Mouse (Mus musculus): Measurements from ENCODE around the gene Pym1.
"Not testable (repeated sequence)": the region's sequence is repeated elsewhere in the genome, so short reads cannot be mapped to it uniquely, and the experiment has no call there.

Pym1 gene

GRCm38 (mm10) chr10:128747646-128748251, at the start of gene Pym1:
Gene Pym1 (plus strand): TSS chr10:128747889.
- DNase-seq (ENCODE audit: low spot score): peak; percentile 88

DNA sequence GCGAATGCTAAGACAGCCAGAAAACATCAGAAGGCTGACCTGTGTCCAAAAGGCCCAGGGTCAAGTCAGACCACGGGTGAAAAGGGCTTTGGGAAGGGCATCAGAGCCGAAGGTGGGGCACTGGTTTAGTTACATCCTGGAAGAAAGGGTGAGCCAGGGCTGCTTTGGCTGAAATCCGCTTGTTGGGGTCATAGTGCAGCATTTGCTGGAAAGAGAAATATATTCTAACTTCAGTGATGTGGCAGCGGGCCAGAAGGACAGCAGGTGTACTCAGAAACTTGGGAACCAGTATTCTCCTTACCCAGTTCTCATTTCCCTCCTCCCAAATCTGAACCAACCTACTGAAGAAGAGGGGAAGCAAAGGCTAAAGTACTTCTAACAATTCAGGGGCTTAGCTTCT, 48.7 kb upstream of the Pym1 start:
- no peak for DNase-seq (ENCODE audit: low spot score)

DNA sequence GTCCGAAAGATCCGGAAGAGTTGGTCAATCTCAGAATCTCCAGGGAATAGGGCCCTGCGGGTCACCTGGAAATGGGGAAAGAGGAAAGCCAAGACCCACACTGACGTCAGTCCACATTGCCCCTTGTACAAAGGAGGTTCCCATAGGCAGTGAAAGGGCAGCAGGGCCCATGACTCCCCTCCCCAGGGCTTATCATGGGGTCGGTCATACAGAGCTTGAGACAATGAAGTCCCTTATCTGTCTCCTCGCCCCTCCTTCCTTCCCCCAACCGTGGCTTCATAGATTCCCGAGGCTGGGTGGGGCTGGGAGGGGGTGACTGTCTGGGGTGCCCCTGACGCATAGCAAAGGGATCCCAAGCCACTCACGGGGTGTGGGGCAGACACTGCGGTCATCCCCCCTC, 48.1 kb upstream of the Pym1 start:
- no peak for DNase-seq (ENCODE audit: low spot score)

- DNase-seq (ENCODE audit: low spot score): no peak
Observed at GRCm38 (mm10) chr10:128700712-128701111, 47.0 kb upstream of the Pym1 start.

DNA sequence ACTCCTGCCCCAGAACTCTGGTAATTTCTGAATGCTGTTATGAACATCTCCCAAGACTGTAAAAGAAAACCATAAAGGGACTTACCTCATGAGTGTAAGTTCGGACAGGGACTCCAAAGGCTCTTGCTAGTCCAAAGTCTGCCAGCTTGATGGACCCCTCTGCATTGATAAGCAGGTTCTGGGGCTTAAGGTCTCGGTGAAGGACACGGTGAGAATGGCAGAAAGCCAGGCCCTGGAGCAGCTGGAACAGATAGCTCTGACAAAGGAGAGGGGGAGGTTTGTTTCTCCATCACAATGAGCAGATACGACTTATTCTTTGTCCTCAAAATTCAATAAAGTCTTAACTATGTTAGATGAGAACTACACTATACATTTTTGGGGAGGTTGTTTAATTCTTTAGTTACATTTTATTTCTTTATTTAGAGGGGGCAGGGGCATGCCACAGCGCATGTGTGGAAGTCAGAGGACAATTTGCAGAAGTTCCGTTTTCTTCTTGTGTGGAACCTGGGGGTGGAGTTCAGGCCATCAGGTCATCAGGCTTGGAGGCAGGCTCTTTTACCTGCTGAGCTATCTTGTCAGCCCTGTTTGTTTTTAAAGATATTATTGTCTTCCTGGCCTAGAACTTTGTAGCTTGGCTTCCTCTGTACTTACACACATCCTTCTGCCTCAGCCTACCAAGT, 45.2 kb upstream of the Pym1 start:
- peak; percentile 31 for DNase-seq (ENCODE audit: low spot score)

DNA sequence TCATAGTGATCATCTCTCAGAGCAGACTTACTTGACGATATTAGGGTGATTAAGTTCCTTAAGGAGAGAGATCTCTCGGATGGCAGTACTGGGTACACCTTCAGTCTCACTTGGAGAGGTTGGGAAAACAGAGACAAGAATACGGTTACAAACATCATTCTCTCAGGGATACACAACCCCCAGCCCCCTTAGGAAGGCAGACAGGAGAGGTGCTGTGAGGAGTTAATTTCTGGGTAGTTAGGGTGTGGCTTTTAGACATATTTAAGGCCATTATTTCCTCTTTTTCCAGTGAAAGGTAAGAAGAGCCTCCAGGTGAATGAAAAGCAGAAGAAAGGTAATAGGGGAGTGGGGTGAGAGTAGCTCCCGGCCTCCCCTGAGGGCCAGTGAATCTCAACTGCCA, 43.8 kb upstream of the Pym1 start, which contains the start of gene Pmel:
TSS of gene Pmel (plus strand) at position 301 of the 400 bp plus-strand sequence.
- no peak for DNase-seq (ENCODE audit: low spot score)

GRCm38 (mm10) chr10:128704491-128705316, 43.0 kb upstream of the Pym1 start, which contains the start of gene Cdk2:
Gene Cdk2 (minus strand): TSS chr10:128705031.
- peak; percentile 95 for DNase-seq (ENCODE audit: low spot score)

- DNase-seq (ENCODE audit: low spot score): no peak
Observed at GRCm38 (mm10) chr10:128705317-128705693, 42.4 kb upstream of the Pym1 start.

- not testable (repeated sequence) for DNase-seq (ENCODE audit: low spot score)
Observed at GRCm38 (mm10) chr10:128711318-128711717, 36.4 kb upstream of the Pym1 start.

- DNase-seq (ENCODE audit: low spot score): no peak
Observed at GRCm38 (mm10) chr10:128715559-128716537, 31.8 kb upstream of the Pym1 start.

DNA sequence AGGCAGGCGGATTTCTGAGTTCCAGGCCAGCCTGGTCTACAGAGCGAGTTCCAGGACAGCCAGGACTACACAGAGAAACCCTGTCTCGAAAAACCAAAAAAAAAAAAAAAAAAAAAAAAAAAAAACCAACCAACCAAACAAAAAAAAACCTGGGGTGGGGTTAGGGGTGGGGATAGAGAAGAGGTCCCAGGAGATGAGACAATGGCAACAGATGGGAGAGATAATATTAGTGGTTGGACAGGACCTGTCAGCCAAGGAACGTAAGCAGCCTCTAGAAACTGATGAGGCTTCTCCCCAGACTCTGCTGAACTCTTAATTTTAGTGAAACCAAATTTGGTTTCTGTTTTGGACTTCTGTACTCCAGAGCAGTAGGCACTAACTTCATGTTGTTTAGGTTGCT, 22.2 kb upstream of the Pym1 start:
- not testable (repeated sequence) for DNase-seq (ENCODE audit: low spot score)

- no peak for DNase-seq (ENCODE audit: low spot score)
Observed at GRCm38 (mm10) chr10:128728059-128728458, 19.6 kb upstream of the Pym1 start.

- peak; percentile 35 for DNase-seq (ENCODE audit: low spot score)
Observed at GRCm38 (mm10) chr10:128731002-128731433, 16.7 kb upstream of the Pym1 start.

DNA sequence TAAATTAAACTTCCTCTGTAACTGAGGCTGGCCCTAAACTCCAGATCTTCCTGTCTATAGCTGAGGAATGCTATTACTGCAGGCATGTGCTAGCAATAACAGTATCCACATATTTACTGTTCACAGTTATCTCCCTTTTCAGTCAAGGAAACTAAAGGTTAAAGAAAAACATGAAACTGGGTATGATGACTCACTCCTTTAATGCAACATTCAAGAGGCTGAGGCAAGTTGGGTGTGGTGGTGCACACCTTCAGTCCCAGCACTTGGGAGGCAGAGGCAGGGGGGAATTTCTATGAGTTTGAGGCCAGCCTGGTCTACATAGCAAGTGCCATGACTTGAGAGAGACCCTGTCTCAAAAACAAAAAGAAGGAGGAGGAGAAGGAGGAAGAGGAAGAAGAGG, 15.7 kb upstream of the Pym1 start:
- DNase-seq (ENCODE audit: low spot score): no peak

- DNase-seq (ENCODE audit: low spot score): peak; percentile 29
Observed at GRCm38 (mm10) chr10:128737435-128737834, 10.3 kb upstream of the Pym1 start.

DNA sequence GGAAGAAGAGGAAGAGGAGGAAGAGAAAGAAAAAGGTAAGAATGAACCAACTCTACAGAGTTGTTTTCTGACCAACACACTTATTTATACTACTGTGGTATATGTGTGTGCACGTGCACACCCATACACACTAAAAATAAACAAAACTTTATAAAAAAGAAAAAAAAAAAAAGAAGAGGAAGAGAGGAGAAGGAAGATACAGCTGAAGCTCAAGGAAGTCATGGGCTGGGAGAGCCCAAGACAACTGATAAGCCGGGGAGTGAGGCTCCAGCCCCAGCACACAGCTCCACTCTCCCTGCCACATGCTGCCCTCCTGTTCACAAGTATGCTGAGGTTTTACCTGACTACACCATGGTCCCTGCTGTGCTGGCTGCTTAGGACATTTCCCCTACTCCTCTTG, 7.4 kb upstream of the Pym1 start:
- DNase-seq (ENCODE audit: low spot score): no peak

- no peak for DNase-seq (ENCODE audit: low spot score)
Observed at GRCm38 (mm10) chr10:128742616-128743015, 5.1 kb upstream of the Pym1 start.

- DNase-seq (ENCODE audit: low spot score): no peak
Observed at GRCm38 (mm10) chr10:128743235-128743634, 4.5 kb upstream of the Pym1 start.

DNA sequence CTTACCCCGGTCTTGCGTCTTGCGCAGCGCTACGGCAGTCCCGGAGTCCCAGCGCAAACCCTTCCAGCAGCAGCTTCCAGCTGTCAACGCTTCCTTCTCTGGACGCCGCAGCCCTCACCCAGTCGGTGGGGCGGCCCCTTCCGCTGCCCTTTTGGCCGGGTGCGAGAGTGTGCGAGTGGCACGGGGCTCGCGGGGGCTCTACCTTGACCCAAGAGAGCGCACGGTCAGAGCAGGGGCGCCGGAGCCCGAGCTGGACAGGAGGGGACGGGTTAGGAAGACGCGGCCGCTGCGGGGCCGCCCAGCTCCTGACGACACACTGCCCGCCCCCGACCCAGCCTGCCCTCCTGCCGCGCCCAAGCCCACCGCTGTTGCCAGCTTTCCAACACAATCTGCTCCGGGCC, 3.9 kb upstream of the Pym1 start:
- peak; percentile 73 for DNase-seq (ENCODE audit: low spot score)

DNA sequence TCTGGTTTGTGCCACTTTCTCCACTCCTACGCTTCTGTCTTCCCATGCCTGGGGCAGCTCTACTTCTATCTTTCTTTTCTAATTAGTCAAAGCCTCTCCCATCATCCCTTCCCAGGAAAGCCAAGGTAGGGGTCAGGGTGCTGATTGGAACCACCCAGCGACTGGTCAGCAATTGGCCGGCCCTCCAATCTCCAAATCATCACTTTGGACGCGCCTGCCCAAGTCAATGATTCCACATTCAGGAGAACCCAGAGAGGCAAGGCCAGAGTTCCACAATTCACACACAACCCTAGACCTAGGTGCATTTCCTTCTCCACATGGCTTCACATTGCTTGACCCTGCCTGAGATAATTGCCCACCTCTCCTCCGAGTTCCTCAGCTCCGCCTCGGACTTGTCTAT, 3.5 kb upstream of the Pym1 start:
- no peak for DNase-seq (ENCODE audit: low spot score)

Measured in yolk sac, embryonic 10.5 days (tissue).